Mouse (Mus musculus) adrenal gland, postnatal 14 days (tissue): ENCODE measurements around the gene Fto. TPM values are rescaled to one million over a fixed set of nuclear protein-coding genes. Genes with fewer than 3 reads are reported as not detected.

Experiments used
- DNase-seq: peaks from one replicate; pipeline ENCODE4 v3.0.0; 2021; ENCODE audit warnings: mixed read lengths
- total RNA-seq: library from RNA; stranded (reverse); gene quantifications from 2 replicates; pipeline ENCODE4 v1.2.3, GENCODE M21; 2021

Fto gene
- total RNA-seq, 1 experiment from 2014 or later, result 68.1 TPM

DNA sequence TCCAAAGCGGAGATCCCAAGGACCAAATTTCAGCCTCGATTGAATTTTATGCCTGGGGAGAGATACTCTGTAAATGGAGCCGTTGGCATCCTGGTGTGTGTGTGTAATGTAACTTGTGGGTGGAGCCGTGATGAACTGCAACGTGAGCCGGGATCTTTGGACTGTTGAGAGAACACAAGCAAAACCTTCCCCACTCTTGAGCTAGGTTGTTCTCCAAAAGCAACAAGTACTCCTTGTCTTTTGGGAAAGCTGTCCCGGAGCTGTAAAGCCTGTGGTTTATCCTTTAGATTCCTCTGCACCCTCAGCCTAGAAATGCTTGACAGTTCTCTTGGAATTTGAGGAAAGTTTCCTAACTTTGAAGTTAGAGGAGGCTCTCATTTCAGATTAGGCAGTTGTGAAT, 78.9 kb downstream of the Fto start:
- DNase-seq, result no peak

DNA sequence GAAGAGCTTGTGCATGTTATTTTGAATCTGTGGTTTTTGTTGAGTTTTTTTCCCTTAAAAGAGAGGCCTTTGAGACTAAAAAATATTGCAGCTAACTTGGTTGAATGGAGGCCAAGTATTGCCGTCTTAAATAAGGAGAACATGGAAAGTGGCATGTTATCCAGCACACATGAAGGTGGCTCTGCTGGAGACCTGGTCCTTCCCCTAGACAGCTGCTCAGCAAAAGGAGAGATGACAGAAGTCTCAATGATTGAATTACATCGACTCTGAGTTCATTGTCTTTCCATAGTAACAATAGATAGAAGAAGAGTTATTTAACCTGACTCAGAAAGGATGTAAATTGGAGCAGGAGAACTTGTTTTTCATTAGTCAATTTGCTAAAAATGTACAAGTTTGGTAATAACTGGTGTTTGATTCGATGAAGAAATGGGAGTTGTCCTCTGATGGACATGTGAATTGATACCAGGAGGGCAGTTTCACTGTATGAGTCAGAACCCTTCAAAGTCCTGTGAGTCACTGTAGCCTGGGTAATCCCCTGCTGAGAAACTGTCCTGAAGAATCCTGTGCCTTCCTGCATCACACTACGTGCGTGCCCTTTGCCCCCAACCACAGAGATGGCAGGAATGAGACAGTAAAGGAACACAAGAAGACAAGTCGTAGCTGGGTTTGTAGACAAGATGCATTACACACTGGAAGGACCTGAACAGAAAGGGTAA, 82.2 kb downstream of the Fto start:
- peak; percentile 37 for DNase-seq

DNA sequence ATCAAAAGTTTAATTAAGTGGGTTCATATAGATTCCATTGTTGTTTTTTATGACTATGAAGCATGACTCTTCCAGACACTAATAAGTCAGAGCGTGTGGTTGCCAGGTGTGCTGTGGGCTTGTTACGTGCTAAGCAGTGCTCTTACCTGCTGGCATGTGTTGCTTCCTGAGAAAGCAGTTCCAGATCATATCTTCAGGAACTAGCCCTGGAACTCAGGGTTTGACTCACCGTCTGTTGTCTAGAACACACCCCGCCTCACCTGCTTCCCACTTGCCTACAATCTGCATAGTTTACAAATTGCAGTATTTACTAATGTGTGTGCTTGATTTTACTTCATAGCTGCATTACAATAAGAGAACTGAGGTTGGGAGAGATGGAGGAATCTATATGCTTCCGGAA, 84.7 kb downstream of the Fto start:
- no peak for DNase-seq

DNA sequence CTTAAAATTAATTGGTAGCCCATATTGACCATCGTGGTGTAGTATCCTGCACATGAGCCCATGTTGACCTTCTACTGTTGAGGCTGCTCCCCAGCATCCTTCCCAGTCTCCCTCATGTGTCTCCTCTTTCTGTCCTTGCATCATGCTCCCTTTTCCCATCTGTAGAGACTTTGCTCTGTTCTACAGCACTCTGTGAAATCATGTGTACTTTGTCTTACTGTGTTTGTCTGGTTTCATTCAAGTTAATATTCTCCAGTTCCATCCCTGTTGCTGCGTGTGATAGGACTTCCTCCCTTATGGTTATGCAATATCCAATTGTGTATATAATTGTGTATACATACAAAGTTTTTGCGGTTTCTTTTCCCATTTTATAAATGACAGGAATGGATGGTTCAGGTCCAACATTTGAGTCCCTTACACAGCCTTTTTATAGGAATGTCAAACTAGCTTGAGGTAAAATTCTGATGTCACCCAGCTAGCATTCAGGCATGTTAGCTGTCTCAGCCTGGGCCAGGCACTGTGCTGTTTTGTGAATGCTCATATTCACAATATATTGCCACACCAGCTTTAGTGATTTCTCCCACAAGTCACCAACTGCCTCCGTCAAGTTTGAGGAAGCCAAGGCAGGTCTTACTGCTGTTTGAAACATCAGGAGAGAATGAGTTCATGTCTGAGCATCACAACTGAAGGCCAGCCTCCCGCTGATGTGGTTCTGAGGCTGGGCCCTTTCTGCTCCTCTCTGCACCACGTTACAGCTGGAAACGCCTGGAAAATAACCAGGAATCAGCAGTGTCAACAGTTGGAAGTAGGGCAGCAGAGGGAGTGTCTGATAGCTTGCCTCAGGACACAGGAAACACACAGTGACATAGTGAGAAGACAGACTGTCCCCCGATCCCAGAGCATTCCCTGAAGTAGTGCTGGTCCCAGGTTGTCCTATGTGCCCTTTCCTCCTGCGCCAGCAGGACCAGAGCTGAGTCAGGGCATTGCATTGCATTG, 90.0 kb downstream of the Fto start:
- no peak for DNase-seq

DNA sequence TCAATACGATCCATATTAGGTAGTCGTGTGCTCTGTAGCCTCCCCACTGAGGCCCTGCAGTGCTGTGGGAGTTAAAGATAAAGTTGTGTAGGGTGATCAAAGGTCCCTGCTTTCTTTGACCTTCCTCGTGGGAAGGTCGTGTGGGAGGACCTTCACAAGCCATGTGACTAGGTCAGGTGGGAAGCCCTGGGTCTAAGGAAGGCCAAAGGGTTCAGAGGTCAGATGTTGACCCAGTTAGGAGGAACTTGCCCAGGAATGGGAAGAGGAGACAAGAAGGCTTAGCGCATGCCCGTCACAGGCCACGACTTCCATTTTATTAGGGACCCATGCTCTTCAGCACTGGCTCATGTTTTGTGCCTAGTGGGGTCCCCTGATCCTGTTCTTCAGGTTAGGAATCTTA, 91.0 kb downstream of the Fto start:
- no peak for DNase-seq

DNA sequence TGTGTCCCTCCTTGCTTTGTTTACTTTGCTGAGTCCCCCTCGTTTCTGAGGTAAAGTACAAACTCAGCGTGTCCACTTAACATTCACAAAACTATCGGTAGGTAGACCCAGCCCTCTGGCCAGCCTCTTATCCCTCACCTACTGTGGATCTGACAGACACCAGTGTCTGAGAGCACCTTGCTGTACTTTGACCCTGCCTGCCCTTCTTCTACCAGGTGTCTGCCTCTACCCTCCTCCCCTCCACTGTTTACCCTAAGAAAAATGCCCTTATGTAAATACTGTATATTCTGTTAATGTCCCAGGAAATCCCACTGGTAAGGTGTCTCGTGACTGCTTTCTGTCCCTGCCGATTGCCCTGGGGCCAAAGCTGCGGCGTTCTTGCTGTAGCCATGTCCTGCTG, 91.8 kb downstream of the Fto start:
- DNase-seq, result no peak

DNA sequence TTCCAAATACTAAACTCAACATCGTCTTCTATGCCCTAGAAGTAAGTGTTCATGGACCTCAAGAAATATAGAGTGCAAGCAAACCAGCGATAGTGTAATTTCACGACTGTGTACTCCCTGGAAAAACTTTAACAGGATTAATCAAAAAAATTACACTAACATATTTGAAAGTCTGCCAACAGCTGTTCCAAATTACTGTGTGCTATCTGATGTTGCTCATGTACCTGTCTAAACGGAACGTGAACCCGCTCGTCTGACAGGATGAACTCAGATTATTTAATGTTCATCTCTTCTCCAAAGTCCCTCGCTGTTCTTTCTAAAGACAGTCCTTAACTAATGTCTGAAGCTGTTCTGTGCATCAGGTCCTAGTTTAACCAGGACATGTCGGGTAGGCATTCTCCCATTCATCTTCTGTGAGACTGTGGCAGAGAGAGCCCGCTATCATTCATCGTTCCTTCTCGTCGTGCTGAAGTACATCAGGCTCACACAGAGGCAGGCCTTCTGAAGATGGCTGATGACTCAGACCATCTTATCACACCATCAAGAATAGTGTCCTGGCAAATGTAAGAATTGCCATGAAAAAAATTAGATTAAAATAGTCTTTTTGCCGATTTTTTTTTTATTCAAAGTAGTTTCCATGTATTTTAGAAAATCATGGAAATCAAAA, 93.4 kb downstream of the Fto start:
- no peak for DNase-seq

DNA sequence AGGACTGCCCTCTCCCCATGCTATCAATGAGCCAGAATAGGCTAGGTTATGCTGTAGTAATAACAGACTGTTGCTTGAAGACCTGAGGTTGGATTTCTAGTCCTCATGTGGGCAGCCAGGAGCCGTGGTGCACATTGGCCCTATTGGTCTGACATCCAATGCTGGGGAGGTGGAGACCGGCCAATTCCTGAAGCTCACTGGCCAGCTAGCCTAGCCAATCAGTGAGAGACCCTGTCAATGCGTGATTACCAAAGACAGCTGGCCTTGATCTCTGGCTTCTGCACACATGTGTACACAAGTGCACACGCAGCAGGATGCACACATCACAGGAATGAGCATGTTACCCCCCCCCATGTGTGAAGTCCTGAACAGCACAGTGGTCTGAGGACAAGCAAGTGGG, 94.6 kb downstream of the Fto start:
- DNase-seq, result no peak

DNA sequence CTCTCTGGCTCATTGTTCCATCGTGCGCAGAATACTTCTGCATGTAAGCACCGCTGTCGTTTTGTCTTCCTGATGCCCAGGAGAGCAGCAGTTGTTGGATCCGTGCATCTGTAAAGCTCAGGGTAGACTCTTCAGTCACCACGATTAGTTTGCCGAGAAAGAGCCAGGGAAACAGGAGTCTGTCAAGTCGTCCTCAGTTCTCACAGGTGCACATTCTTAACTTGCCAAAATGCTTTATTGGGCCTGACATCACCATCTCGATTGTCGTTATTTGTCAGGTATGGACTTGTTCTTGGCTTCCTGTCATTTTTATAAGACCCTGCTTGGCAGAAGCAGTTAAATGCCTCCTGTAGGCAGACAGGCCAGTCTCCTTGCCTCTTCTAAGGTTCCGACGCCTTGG, 96.7 kb downstream of the Fto start:
- DNase-seq, result no peak

DNA sequence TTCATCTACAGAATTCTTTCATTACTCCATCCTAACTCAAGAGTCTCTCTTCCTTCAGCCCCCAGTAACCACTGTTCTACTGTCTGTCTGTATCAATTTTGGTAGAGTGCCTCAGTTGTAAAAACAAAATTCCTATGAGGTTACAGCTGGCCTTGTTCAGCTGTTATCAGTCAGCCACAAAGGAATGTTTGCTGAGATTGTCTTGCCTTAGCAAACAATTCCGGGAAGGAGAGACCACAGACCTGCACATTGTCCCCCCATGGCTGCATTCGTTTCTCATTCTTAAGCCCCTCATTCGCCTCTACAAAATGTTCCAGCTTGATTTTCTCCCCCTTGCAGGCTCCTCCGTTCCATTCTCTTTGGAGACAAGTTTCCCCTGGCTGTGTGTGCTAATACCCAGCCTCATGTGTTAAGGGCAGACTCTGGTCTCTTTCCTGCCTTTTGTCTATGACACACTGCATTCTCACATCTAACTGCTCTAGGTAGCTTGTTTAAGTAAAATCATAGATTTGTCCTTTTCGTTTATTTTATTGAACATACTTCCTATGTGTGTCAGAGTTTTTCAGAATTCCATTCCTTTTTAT, 111.3 kb downstream of the Fto start:
- DNase-seq, result no peak

DNA sequence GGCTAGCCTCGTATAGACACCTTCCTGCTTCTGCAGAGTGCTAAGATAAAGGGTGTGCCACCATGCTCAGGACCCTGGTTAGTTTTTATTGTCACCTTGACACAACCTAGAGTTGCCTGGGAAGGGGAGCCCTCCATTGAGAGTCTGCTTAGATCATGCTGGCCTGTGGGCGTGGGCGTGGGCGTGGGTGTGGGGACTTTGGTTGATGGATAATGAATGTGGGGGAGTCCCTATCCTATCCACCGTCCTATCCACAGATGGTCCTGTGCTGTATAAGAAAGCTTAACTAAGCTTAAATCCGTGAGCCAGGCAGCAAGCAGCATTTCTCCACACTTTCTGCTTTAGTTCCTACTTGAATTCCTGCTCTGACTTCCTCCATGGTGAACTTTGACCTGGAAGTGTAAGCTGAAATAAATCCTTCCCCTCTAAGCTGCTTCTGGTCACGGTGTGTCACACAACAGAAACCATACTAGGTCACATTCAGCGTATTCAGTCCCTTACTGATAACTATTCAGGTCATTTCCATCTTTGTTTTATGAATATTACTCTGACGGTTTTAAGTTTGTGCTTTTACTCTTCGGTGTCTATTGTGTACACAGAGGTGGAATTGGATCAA, 112.0 kb downstream of the Fto start:
- DNase-seq, result no peak

DNA sequence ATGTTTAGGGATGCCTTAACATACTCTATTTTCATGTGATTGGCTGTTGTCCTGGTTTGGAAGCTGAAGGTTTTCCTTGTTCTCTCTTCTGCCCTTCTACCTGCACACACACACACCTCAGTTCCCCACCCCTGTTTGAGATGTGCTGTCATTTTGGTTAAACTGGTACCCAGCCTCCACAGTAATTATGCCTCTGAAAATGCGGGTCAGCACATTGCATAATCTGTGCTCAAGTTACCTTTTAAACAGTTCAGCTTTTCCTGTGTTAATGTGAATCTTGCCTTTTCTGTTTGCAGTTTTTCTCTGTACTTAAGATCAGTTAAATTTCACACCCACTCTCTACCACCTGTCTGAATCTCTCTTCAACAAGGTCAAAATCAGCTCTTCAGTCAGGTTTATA, 113.2 kb downstream of the Fto start:
- no peak for DNase-seq

DNA sequence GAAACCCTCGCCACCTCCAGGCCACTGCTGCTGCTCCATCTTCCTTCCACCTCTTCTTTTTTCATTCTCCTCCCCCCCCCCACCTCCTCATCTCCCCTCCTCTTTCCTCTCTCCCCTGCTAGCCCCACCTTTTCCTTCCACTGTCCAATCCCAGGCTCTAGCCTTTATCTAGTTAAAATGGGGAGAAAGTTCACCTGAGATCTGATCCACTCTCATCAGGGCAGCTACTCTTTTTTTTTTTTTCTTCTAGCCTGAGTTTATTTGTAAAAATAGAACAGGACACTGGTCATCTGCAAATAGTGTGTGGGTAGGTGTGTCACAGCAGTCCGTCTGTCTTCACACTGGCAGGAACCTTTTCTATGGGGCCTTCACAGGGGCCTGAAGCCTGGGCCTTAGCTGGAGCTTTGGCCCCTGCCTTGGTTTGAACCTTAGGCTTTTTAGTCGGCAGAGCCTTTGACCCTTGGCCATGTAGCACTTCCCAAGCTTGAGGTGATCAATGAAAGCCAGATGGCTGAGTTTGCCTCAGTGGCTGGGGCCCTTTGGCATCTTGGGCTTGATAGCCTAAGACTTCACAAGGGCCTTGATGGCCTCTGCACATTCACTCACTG, 117.1 kb downstream of the Fto start:
- DNase-seq, result no peak

DNA sequence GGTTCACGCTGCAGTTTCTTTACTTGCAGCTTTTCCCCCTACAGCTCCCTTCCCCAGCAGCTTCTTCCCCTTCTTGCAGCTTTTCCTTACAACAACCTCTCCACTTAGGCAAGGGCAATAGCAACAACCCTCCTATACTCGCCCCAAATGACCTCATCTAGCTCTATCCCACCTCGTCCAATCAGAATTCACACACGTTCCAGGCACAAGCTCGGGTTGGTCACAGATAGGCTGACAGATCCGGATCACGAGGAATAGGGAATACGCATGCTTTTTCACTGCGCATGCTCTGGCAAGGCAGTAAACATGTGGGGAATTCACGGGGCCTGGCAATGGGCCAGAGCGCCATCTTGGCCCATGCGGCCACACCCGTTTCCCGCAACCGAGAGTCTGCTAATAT, 122.7 kb downstream of the Fto start:
- DNase-seq, result no peak

DNA sequence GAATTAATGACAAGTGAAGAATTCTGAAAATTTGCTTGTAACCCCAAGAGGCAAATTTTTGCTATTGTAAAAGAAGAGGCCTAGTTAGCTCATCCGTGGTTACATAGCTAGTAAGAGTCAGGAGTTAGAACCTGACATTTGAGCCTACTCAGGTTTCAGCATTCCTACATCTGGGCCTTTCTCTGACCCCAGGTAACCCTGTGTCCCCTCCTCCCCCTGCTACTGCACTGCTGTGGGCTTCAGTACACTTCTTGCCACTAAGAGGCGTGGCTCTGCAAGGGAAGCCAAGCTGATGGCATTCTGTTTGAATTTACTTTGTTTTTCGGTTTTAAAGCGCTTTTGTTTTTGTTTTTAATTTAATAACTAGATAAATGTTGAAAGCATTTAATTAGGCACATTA, 130.6 kb downstream of the Fto start:
- no peak for DNase-seq

DNA sequence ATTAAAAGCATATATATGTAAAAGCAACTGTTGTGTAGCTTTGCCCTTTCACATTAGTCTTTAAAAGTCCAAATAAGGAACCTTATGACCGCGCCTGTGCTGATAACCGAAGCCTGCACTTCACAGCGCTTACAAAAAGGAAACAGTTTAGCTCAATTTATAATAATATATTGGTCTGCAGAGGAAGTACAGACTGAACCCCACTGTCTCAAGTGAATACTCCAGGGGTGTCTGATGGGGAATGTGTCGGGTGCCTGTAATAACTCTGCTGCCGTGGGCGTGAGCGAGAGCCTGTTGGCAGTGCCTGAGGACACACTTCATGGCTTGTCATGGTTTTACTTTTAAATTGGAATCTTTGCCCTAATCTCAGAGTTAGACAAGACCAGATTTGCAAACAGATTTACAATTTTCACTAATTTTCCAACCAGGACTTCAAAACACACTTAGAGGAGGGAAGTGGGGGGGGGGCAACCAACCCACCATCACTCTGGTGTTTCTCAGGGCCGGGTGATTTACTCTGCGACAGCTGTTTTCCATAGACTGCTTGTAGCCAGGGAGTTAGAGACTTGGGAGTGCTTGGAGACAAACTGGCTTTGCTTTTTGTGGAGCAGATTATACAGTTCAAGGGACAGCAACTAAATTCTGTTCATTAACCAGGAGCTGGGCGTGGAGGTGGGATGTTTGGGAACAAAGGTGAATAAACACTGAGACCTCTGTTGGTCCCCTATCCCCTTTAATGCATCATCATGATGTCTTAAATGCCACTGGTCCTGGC, 131.5 kb downstream of the Fto start:
- DNase-seq, result no peak

DNA sequence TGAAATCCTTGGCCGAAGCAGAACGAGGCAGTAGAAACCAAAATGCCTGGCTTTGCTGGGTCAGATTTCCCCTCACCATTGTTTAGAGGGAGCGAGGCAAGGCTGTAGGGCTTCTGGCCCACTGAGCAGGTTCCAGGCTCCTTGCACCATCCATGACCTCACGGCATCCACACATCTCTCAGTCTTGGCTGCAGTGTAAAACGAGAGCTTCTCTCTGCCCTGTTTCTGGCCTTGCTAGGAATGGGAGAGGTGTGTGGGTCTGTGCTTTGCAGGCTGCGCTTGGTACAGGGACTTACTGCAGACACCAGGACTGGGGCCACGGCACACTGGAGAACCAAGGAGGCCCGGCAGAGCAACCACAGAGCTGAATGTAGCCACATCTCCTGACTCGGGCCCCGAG, 132.2 kb downstream of the Fto start:
- DNase-seq, result no peak

DNA sequence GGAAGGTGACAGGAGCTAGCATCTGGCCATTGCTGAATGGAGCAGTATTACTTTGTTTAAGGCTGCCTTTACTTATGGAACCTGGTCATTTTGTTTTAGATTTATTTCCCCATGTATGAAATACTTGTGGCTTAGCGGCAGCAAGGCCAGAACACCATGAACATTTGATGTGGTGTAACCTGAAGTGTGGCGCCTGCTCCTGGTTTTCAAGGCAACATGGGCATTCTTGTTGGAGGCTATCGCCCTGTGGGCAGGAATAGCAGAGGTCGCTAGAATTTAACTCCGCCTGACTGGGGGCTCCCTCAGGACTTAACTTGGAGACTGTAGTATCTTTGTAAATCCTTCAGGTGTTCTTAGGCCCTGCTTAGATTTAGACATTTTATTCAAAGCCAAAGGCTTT, 132.7 kb downstream of the Fto start:
- DNase-seq, result no peak

DNA sequence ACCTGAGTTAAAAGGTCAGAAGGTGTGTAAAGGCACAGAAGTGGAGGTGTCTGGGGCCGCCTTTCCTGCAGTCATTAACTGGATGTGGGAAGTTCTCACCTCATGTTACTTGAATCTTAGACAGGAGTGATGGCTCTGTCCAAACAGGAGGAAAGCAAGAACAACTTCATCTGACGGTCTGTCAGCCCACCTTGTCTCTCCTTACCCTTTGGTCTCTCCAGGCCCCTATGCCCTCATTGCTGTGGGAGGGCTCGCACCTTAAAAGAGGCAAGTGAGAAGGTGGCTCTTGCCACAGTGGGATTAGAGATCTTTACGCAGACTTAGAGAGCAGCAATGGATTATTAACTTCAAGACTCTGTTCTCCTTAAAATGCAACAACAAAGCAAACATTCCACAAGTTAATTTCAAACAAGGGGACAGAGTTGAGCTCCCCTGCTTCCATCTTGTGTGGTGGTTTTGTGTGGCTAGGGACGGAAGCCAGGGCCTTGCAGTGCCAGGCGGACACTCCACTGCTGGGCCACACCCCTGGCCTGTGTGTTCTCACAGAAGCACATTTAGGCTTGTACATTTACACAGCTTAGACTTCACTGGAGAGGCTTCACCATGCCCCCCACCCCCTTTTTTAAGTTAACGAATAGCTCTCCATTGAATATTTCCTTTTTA, 135.5 kb downstream of the Fto start:
- DNase-seq, result no peak

DNA sequence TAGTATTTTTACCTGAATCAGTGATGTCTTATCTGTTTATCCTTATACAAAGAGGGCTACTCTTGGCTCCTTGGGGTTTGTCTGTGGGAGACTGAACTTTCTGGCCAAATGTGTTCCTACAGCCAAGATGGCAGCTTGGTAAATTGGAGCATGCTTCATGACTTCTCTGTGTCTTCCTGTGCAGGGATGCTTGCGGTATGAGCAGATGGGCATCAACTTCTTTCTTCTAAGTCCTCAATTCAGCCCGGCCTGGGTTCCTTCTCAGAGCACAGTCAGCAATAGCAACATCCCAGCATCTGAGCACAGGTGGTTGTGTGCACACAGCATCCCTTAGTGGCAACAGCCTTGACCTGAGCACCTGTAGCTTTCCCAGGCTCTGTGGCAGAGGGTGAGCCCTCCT, 141.6 kb downstream of the Fto start:
- DNase-seq, result no peak
